ENCODE assay signal across 26 mouse cellular contexts in the genomic region with DNA sequence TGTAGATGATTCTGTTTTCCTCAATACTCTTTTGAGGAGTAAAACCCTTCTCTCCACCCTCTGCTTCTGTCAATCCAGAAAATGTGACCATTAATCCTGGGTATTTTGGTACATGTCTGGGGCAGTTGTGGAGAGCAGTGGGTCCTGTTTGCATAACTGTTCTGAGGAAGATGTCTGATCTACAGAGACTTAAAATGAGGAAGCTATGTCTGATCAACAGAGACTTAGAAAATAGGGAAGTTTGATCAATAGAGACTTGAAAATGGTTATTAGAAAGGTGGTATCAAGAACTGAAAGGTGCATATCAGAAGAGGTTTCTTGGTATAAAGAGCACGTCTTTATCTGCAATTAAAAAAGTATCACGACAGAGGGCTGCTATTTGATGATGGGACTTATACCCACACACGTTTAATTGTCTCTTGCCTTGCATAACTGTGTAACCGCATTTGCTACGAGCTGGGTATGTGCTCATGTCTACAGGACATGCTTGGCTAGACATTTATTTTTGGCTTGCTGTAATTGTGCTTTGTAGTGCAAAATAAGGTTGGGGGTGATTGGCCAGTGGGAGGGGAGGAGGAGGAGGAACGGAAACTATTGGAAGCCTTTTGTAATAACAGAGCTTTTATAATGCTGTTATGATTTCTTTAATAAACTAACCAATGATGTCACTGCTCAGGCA. TPM values are rescaled to one million over a fixed set of nuclear protein-coding genes. Genes with fewer than 3 reads are reported as not detected.
DNase-seq lines count a peak whose midpoint lies in the region; ATAC-seq lines count a peak whose summit lies in the region.
"Had no signal": no experiment of that assay in that cellular context is flagged by ENCODE, and none has a peak within 500 bp of the region (broad histone marks: within the 10 kb centered on the region; RNA-seq: fewer than 3 reads in every experiment).

No protein-coding gene starts in this region.

- peak; percentile 29 for DNase-seq in layer of hippocampus, adult 9-11 months
- no peak for DNase-seq in layer of hippocampus, postnatal 10 days (ENCODE audit: low spot score in 2 of 2)
- DNase-seq in spleen, postnatal 36 days (ENCODE audit: low spot score in 2 of 2): peak; percentile 62 to 66
- DNase-seq in spleen, postnatal 10 days (ENCODE audit: low spot score in 2 of 2): no peak
- DNase-seq in frontal cortex, adult 2 months (ENCODE audit: extremely low spot score in 1 of 2, low spot score in 1 of 2): no peak
- no peak for DNase-seq in retina, embryonic 14.5 days (ENCODE audit: low spot score)
- DNase-seq in frontal cortex, postnatal 10 days (ENCODE audit: low spot score in 2 of 2): no peak
- DNase-seq: adrenal gland, postnatal 14 days; cerebellum, adult 18-20 months; cerebellum, postnatal 25 days; embryo, embryonic 11 days; gastrocnemius, adult 2 months; kidney, adult 2 months; kidney, postnatal 14 days had no signal

- peak; percentile 65 for ATAC-seq in common myeloid progenitor, adult 5-6 weeks (replicated peaks; ENCODE audit: low read depth, poor library complexity, severe bottlenecking)
- ATAC-seq: midbrain, embryonic 15.5 days had no signal

RNA-seq across cellular contexts. Expression of gene Rtcb, which starts 5.7 kb away (rescaled TPM):
- total RNA-seq in layer of hippocampus, postnatal 10 days (2021): 100 to 1,000 TPM; 109 to 117 TPM
- total RNA-seq in common myeloid progenitor, adult 5-6 weeks (2017): 176 and 191 TPM in 2 replicates
- polyA plus RNA-seq in frontal cortex, adult 2 months (2012; rRNA removed): 116 TPM in 2 replicates

RNA-seq across cellular contexts. Expression of gene Ascl4, which starts 24.4 kb away (rescaled TPM):
- under 1 TPM; 0.54 to 0.82 TPM for total RNA-seq in layer of hippocampus, postnatal 10 days (2021)
- total RNA-seq in common myeloid progenitor, adult 5-6 weeks (2017): not detected in 2 replicates
- polyA plus RNA-seq in frontal cortex, adult 2 months (2012; rRNA removed): 0.44 and 0.56 TPM in 2 replicates
- total RNA-seq: adrenal gland, postnatal 14 days; gastrocnemius, adult 2 months; hematopoietic stem cell, adult 5-6 weeks had no signal
- polyA plus RNA-seq: erythroblast, embryonic 14.5 days; heart, postnatal 0 days; intestine, embryonic 14.5 days; liver, embryonic 14.5 days had no signal

RNA-seq across cellular contexts. Expression of gene Prdm4, which starts 35.0 kb away (rescaled TPM):
- 10 to 100 TPM; 30.4 to 34.3 TPM for total RNA-seq in layer of hippocampus, postnatal 10 days (2021)
- 32.5 and 37.2 TPM in 2 replicates for total RNA-seq in common myeloid progenitor, adult 5-6 weeks (2017)
- 26.4 and 29.8 TPM in 2 replicates for polyA plus RNA-seq in frontal cortex, adult 2 months (2012; rRNA removed)

RNA-seq across cellular contexts. Expression of gene Bpifc, which starts 59.8 kb away (rescaled TPM):
- not detected for total RNA-seq in layer of hippocampus, postnatal 10 days (2021)
- 3.4 and 5.7 TPM in 2 replicates for total RNA-seq in common myeloid progenitor, adult 5-6 weeks (2017)
- 0.12 and 0.13 TPM in 2 replicates for polyA plus RNA-seq in frontal cortex, adult 2 months (2012; rRNA removed)
- total RNA-seq: gastrocnemius, adult 2 months; layer of hippocampus, adult 2 months; left cerebral cortex, postnatal 14 days had no signal
- polyA plus RNA-seq: erythroblast, embryonic 14.5 days; forebrain, embryonic 12.5 days; heart, postnatal 0 days; hindbrain, embryonic 15.5 days; midbrain, embryonic 15.5 days; neural tube, embryonic 12.5 days had no signal

Comparison
In these comparisons a context has a peak if more than half of its experiments do, and no peak if none do; other contexts are left out.
1. DNase-seq: peak in layer of hippocampus, adult 9-11 months (single experiment) and spleen, postnatal 36 days (2 of 2); none in layer of hippocampus, postnatal 10 days (0 of 2), spleen, postnatal 10 days (0 of 2), frontal cortex, adult 2 months (0 of 2), retina, embryonic 14.5 days (single experiment) and frontal cortex, postnatal 10 days (0 of 2).